Mouse (Mus musculus): ENCODE data around the gene Slc25a39. TPM values are rescaled to one million over a fixed set of nuclear protein-coding genes. Genes with fewer than 3 reads are reported as not detected.

The Slc25a39 gene
- polyA plus RNA-seq, 1 experiment from 2014 or later, result 173 TPM

- no peak overlapping the region for H3K4me2 ChIP-seq (replicated peaks)
Measured at GRCm38 (mm10) chr11:102444321-102444720, 36.6 kb upstream of the Slc25a39 start.

GRCm38 (mm10) chr11:102443740-102444139, 36.0 kb upstream of the Slc25a39 start:
- peaks cover 49% of the 10 kb centered on the region for H3K36me3 ChIP-seq
- no peak overlapping the region for H3K4me2 ChIP-seq (replicated peaks)
- no peak overlapping the region for H3K4me3 ChIP-seq
- peaks cover 32% of the 10 kb centered on the region for H3K27me3 ChIP-seq
- H3K9ac ChIP-seq (replicated peaks), result no peak overlapping the region
- ATAC-seq (ENCODE audit: low FRiP score, low read depth), result no peak
- H3K4me1 ChIP-seq, result peaks cover 45% of the 10 kb centered on the region
- no peak overlapping the region for H3K27ac ChIP-seq (replicated peaks)
- WGBS, result 73% methylated on average over 12 of the region's 12 CpGs
- no peaks in the 10 kb centered on the region for H3K9me3 ChIP-seq

More at GRCm38 (mm10) chr11:102444321-102444720, 36.6 kb upstream of the Slc25a39 start:
- Histone ChIP-seq H3K27ac (replicated peaks) (no peak overlapping the region), H3K36me3 (peaks cover 43% of the 10 kb centered on the region), H3K9ac (replicated peaks) (no peak overlapping the region), H3K27me3 (peaks cover 31% of the 10 kb centered on the region), H3K4me3 (no peak overlapping the region), H3K4me1 (peaks cover 42% of the 10 kb centered on the region), H3K9me3 (no peaks in the 10 kb centered on the region)
- ATAC-seq (ENCODE audit: low FRiP score, low read depth), result no peak
- 74% methylated on average over 3 of the region's 3 CpGs for WGBS

GRCm38 (mm10) chr11:102442089-102442488, 34.3 kb upstream of the Slc25a39 start:
- Histone ChIP-seq H3K27me3 (peaks cover 29% of the 10 kb centered on the region), H3K4me2 (replicated peaks) (no peak overlapping the region), H3K9ac (replicated peaks) (no peak overlapping the region), H3K36me3 (peaks cover 64% of the 10 kb centered on the region), H3K4me3 (no peak overlapping the region), H3K9me3 (no peaks in the 10 kb centered on the region), H3K27ac (replicated peaks) (no peak overlapping the region), H3K4me1 (peaks cover 53% of the 10 kb centered on the region)
- 89% methylated on average over 6 of the region's 6 CpGs for WGBS
- no peak for ATAC-seq (ENCODE audit: low FRiP score, low read depth)

GRCm38 (mm10) chr11:102441434-102441833, 33.7 kb upstream of the Slc25a39 start:
- H3K36me3 ChIP-seq, result peaks cover 69% of the 10 kb centered on the region
- ATAC-seq (ENCODE audit: low FRiP score, low read depth), result no peak
- H3K27ac ChIP-seq (replicated peaks), result no peak overlapping the region
- H3K4me3 ChIP-seq, result no peak overlapping the region
- 79% methylated on average over 3 of the region's 3 CpGs for WGBS
- peaks cover 54% of the 10 kb centered on the region for H3K4me1 ChIP-seq
- H3K27me3 ChIP-seq, result peaks cover 29% of the 10 kb centered on the region
- no peak overlapping the region for H3K4me2 ChIP-seq (replicated peaks)
- no peaks in the 10 kb centered on the region for H3K9me3 ChIP-seq
- no peak overlapping the region for H3K9ac ChIP-seq (replicated peaks)

- Histone ChIP-seq H3K4me2 (replicated peaks) (no peak overlapping the region), H3K27me3 (peaks cover 29% of the 10 kb centered on the region), H3K4me1 (peaks cover 42% of the 10 kb centered on the region), H3K9me3 (no peaks in the 10 kb centered on the region), H3K27ac (replicated peaks) (no peak overlapping the region), H3K9ac (replicated peaks) (no peak overlapping the region), H3K36me3 (peaks cover 81% of the 10 kb centered on the region), H3K4me3 (no peak overlapping the region)
- no peak for ATAC-seq (ENCODE audit: low FRiP score, low read depth)
- WGBS, result 91% methylated on average over 8 of the region's 8 CpGs
Measured at GRCm38 (mm10) chr11:102440255-102440654, 32.5 kb upstream of the Slc25a39 start.

- H3K4me3 ChIP-seq, result no peak overlapping the region
- peaks cover 88% of the 10 kb centered on the region for H3K36me3 ChIP-seq
- H3K27ac ChIP-seq (replicated peaks), result no peak overlapping the region
Measured at GRCm38 (mm10) chr11:102439093-102440082, 31.6 kb upstream of the Slc25a39 start.

GRCm38 (mm10) chr11:102438212-102439092, 30.7 kb upstream of the Slc25a39 start:
- H3K27me3 ChIP-seq, result peaks cover 30% of the 10 kb centered on the region
- H3K9ac ChIP-seq (replicated peaks), result peak overlapping the region; percentile 39; the same call in 1 of the 2 replicates
- peak overlapping the region; percentile 57 for H3K4me2 ChIP-seq (replicated peaks)
- ATAC-seq (ENCODE audit: low FRiP score, low read depth), result peak; percentile 45
- no peaks in the 10 kb centered on the region for H3K9me3 ChIP-seq
- peaks cover 84% of the 10 kb centered on the region for H3K36me3 ChIP-seq
- peak overlapping the region; percentile 35 for H3K4me3 ChIP-seq
- H3K4me1 ChIP-seq, result peaks cover 24% of the 10 kb centered on the region
- WGBS, result 8% methylated on average over 74 of the region's 77 CpGs
- H3K27ac ChIP-seq (replicated peaks), result peak overlapping the region; percentile 44; the same call in 1 of the 2 replicates

More at GRCm38 (mm10) chr11:102439093-102440082, 31.6 kb upstream of the Slc25a39 start:
- H3K9ac ChIP-seq (replicated peaks), result no peak overlapping the region
- H3K4me1 ChIP-seq, result peaks cover 33% of the 10 kb centered on the region
- peaks cover 29% of the 10 kb centered on the region for H3K27me3 ChIP-seq
- WGBS, result 80% methylated on average over 14 of the region's 14 CpGs
- no peak for ATAC-seq (ENCODE audit: low FRiP score, low read depth)
- no peaks in the 10 kb centered on the region for H3K9me3 ChIP-seq
- no peak overlapping the region for H3K4me2 ChIP-seq (replicated peaks)

- WGBS, result 3% methylated on average over 86 of the region's 87 CpGs
- H3K4me1 ChIP-seq, result peaks cover 23% of the 10 kb centered on the region
- H3K4me3 ChIP-seq, result peak overlapping the region; percentile 35
- H3K27ac ChIP-seq (replicated peaks), result peak overlapping the region; percentile 54
- H3K4me2 ChIP-seq (replicated peaks), result peak overlapping the region; percentile 57
- no peaks in the 10 kb centered on the region for H3K9me3 ChIP-seq
- H3K27me3 ChIP-seq, result peaks cover 40% of the 10 kb centered on the region
- ATAC-seq (ENCODE audit: low FRiP score, low read depth), result peak; percentile 31
- H3K36me3 ChIP-seq, result peaks cover 80% of the 10 kb centered on the region
- peak overlapping the region; percentile 39 for H3K9ac ChIP-seq (replicated peaks)
Measured at GRCm38 (mm10) chr11:102437120-102438061, 29.6 kb upstream of the Slc25a39 start.

GRCm38 (mm10) chr11:102436471-102436790, 28.7 kb upstream of the Slc25a39 start:
- no peak overlapping the region for H3K4me3 ChIP-seq
- H3K4me1 ChIP-seq, result peaks cover 23% of the 10 kb centered on the region

GRCm38 (mm10) chr11:102435754-102436470, 28.2 kb upstream of the Slc25a39 start:
- Histone ChIP-seq H3K27ac (replicated peaks) (no peak overlapping the region), H3K9ac (replicated peaks) (no peak overlapping the region), H3K4me3 (no peak overlapping the region), H3K4me1 (peaks cover 27% of the 10 kb centered on the region), H3K4me2 (replicated peaks) (no peak overlapping the region), H3K27me3 (peaks cover 40% of the 10 kb centered on the region), H3K9me3 (no peaks in the 10 kb centered on the region), H3K36me3 (peaks cover 65% of the 10 kb centered on the region)
- no peak for ATAC-seq (ENCODE audit: low FRiP score, low read depth)
- 93% methylated on average over 18 of the region's 18 CpGs for WGBS

More at GRCm38 (mm10) chr11:102436471-102436790, 28.7 kb upstream of the Slc25a39 start:
- H3K27ac ChIP-seq (replicated peaks), result no peak overlapping the region
- peaks cover 40% of the 10 kb centered on the region for H3K27me3 ChIP-seq
- no peaks in the 10 kb centered on the region for H3K9me3 ChIP-seq
- H3K36me3 ChIP-seq, result peaks cover 70% of the 10 kb centered on the region
- H3K4me2 ChIP-seq (replicated peaks), result no peak overlapping the region
- ATAC-seq (ENCODE audit: low FRiP score, low read depth), result no peak
- WGBS, result 88% methylated on average over 10 of the region's 10 CpGs
- H3K9ac ChIP-seq (replicated peaks), result no peak overlapping the region

All from midbrain, embryonic 12.5 days (tissue).